Mouse (Mus musculus) liver, adult 10 weeks (tissue): Measurements from ENCODE around the gene Scgb2b19. TPM values are rescaled to one million over a fixed set of nuclear protein-coding genes. Genes with fewer than 3 reads are reported as not detected.

Source experiments
- polyA plus RNA-seq: library from polyadenylated mRNA; stranded (reverse); fragments of 350-450 nt; fragmentation: Illumina TruSeq; extraction: RNeasy Lipid Tissue Mini Kit (QIAGEN cat#74804); gene quantifications from one replicate; pipeline ENCODE4 v1.2.3, GENCODE M21; 2014; ENCODE audit warnings: low read depth, low replicate concordance

The Scgb2b19 gene
- polyA plus RNA-seq: not detected

DNA sequence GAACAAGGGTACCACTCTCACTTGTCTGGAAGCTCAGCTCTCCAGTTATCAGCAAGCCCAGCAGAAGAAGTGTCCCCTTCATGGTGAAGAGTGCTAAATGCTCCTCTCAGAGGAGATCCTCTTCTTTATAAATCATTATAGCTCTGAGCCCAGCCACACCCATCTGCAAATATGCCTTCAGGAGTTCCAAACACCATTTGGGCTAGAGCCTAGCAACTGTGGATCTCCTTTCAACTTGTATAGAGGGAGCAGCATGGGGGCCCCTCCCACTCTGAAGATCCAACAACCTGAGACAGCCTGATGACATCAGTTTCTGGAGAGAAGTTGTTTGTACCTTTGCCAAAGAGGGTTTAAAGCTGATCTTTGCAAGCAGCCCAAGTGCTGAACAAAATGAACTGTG is at the start of gene Scgb2b19:
Scgb2b19 (minus strand) TSS at position 101 of the 400 bp plus-strand sequence.

DNA sequence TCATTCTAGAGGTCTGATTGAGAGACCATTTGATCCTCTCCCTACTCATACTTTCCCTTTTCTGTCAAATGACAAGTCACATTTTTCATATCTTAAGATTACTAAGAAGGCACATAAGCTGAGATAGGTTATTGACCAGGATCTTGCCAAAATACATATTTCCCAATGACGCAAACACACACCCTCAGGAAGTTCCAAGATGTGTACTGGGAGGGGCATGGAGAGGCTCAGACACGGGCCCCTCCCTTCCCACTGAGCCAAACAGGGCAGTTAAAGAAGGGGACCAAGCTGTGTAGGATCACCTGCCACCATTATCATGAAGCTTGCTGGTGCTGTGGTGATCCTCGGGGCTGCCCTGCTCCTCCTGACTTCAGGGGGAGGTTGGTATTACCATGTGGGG is 6.9 kb upstream of the Scgb2b19 start, which contains the start of gene Scgb1b19:
Scgb1b19 (plus strand) TSS at position 301 of the 400 bp plus-strand sequence.

Other genes with a start within 250 kb of the Scgb2b19 start
- not detected for gene Scgb2b17, start 223.8 kb downstream of the Scgb2b19 start, polyA plus RNA-seq
- gene Scgb1b17, start 216.9 kb downstream of the Scgb2b19 start, polyA plus RNA-seq: not detected
- not detected for gene Scgb2b18, start 106.5 kb downstream of the Scgb2b19 start, polyA plus RNA-seq
- gene Scgb1b18, start 94.8 kb downstream of the Scgb2b19 start, polyA plus RNA-seq: not detected
- gene Scgb1b19, start 7.0 kb upstream of the Scgb2b19 start, polyA plus RNA-seq: not detected
- gene Scgb2b20, start 86.0 kb upstream of the Scgb2b19 start, polyA plus RNA-seq: not detected
- gene Scgb1b20, start 92.9 kb upstream of the Scgb2b19 start, polyA plus RNA-seq: not detected
- gene Scgb2b21, start 240.1 kb upstream of the Scgb2b19 start, polyA plus RNA-seq: not detected